Mouse (Mus musculus) adrenal gland, postnatal 10 days (tissue): ENCODE measurements around the gene Tatdn3. TPM values are rescaled to one million over a fixed set of nuclear protein-coding genes. Genes with fewer than 3 reads are reported as not detected.

Experiments used
- DNase-seq: peaks from one replicate; pipeline ENCODE4 v3.0.0; 2021; ENCODE audit warnings: mixed read lengths
- total RNA-seq, 2 experiments: library from RNA; stranded (reverse); gene quantifications; 2 replicates each; pipeline ENCODE4 v1.2.3; 2021

Gene Tatdn3
- total RNA-seq, 2 experiments from 2014 or later: 20.4 to 34.7 TPM

DNA sequence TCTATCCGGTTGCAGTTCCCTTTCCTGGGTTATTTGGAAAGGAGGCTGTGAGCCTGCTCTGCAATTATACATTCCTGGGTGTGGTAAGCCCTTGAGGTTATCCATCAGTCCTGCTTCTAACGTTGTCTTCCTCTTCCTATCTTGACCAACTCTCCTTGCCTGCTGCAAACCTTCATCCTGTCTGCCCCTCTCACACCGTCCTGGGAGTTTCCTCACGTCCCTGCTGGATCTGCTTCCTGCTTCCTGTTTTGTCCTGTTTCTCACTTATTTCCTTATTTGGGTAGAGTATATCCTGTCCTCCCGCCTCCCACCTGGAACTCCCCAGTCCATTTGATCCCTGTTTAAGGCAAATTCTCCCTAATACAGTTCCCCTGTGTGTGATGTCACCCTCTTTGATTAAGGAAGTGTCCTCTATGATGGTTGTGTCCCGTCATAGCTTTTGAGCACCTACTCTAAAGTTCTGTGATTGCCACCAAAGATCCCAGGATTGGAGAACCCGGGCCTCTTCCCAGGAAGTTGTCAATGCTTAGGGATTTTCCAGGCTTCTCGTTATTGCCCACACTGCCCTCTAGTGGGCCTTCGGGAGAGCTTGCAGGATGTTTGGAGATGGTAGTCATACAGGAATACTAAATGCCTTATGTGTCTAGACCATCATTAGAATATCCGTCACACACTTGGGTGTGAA lies 12.6 kb upstream of the Tatdn3 start:
- peak; percentile 68 for DNase-seq

DNA sequence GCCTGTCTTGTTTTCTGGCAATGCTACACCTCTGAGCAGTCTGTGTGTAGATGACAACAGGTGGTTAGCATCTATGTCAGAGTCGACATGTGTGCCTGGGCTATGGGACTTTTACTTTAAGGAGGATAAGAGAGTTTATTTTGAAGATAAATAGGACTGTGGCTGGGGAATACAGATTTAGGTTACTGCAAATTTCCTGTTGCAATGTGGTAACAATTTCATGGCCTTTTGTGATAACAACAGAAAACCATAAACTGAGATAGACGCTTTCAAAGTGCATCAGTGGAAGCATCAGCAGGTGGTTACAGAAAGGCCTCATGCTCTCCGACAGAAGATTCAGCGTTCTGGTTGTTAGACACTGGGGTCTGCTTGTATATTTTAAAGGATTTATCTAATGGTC lies 10.8 kb upstream of the Tatdn3 start:
- no peak for DNase-seq

DNA sequence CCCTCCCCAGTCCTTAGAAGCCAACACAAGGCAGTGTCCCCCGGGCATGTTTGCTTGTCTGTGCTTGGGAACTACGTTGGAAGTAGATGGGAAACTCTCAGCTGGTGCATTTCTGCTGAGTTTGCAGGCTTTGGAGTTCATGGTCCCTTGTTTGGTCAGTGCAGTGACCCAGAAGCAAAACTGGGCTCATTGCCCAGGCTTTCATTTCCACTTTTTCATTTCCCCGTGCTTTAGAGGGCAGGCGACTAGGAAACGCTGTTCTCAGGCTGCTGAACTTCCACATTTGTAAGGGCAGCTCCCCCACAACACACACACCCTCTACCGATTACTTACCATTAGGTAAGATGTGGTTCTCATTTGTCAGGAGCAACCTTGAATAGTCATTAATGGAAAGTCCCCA lies 10.3 kb upstream of the Tatdn3 start:
- peak; percentile 78 for DNase-seq

DNA sequence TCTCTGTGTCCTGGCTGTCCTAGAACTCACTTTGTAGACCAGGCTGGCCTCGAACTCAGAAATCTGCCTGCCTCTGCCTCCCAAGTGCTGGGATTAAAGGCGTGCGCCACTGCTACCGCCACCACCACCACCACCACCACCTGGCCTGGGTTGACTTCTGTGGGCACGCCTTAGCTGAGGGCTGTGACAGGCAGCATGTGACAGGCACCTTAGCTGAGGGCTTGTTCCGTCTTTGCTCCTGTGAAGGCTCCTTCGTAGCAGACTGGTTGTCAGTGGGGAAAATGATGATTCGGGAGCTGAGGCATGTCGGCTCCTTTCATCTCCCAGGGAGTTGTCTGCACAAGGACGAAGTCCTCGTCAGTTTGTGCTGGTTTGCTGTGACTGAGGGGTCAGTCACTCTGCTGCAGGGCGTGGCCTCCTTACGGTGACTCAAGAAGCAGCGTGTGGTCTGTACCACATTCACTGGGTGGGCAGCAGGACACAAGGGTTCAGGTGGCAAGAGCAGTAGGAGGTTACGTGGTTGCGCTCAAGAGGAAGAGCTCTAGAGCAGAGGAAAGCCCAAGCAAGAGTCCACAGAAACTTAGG lies 9.7 kb upstream of the Tatdn3 start:
- peak; percentile 48 for DNase-seq

DNA sequence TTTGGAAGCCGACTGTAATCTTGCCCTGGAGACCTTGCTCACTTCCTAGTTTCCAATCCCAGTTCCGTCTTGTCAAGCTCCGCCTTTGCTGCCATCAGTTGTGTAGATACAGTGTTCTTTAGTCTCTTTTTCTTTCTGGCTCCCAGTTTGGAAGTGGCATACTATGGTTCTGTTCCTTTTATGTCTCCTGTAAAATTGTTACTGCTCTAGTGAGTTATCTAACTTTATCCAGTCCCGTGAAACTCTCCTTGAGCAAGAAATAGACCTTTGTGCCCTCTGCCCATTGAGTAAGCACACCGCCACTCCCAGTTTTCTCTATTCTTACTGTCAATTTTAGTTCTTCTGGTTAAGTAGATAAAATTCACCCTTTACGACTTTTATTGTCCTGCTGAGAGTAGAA lies 8.9 kb upstream of the Tatdn3 start:
- no peak for DNase-seq

DNA sequence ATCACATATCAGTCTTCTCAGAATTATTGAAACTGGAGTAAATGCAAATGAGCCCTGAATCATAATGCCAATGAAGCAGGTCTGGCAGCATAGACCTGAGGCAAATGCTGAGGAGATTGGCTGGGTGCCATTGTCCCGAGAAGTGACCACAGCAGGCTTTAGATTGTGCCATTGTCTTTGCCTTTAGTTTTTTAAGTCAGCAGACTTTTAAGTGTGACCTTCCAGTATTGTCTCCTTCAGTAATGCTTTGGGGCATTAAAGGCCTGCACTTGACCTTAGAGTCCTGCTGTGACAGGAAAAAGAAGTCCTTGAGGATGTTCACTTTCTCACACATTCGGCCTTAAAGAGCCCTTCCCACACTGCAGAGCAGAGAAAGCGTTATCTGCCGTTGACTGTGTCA lies 7.5 kb upstream of the Tatdn3 start:
- no peak for DNase-seq

DNA sequence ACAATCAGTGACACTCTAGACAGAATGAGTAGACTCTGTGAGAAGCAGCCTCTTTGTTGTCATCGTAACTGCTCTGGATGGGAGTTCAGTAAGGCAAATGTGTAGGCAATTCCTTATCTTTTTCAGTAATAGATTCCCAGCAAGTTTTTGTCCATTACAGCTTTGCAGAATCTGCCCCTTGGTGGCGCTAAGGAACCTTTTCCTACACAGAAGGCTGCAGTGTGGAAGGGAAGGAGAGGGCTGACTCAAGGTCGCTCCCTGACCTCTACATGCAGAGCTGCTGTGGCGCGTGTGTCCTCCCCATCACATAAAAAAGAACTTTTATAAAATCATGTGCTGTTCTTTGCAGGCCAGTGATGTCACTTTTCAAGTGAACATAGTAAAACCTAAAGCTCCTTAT lies 5.6 kb upstream of the Tatdn3 start:
- DNase-seq: peak; percentile 61

DNA sequence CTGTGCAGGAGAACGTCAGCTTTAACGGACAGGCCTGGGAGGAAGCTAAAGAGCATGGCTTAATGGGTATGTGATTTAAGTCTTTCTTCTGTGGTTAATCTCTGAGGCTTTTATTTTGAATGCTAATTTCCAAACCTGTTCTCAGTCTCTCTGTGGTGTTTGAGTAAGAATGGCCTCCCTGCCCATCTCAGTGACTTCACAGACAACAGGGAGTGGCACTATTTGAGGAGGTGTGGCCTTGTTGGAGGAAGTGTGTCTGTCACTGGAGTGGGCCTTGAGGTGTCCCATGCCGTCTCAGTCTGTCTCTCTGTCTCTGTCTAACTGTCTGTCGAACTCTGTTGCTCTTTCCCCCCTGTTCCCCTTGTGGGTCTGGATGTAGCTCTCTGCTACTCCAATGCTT lies 2.5 kb upstream of the Tatdn3 start:
- no peak for DNase-seq

DNA sequence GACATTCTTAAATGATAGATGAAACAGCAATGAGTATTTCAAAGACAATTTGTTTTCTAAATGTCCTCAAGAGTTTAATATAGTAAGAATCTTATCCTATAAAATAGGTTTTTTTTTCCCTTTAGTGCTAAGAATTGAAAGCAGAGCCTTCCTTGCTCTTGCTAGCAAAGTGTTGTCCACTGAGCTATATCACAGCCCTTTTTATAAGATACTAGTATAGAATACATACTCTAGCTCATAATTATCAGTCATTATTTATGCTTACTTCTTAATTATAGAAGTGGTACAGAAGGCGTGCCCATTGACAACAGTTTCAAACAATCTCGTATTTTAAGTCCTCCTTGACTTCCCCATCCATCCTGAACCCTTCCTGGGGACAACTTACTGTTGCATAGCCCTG lies 1.8 kb upstream of the Tatdn3 start:
- no peak for DNase-seq

DNA sequence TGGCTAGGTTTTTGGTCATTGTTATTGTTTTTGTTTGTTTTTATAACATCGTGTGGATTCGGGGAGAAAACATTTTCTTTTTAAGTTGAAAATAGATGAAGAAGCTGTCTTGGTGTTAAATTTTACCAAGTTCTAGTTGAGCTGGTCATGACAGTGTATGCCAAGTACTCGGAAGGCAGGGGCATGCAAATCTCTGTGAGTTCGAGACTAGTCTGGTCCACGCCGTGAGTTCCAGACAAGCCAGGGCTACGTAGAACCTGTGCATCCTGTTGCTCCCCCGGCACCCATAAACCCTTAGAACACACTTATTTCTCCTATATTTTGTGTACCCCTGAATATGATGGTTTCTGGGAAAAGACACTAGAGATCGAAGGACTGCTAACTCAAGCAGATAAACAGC lies 968 bp upstream of the Tatdn3 start:
- DNase-seq: no peak

DNA sequence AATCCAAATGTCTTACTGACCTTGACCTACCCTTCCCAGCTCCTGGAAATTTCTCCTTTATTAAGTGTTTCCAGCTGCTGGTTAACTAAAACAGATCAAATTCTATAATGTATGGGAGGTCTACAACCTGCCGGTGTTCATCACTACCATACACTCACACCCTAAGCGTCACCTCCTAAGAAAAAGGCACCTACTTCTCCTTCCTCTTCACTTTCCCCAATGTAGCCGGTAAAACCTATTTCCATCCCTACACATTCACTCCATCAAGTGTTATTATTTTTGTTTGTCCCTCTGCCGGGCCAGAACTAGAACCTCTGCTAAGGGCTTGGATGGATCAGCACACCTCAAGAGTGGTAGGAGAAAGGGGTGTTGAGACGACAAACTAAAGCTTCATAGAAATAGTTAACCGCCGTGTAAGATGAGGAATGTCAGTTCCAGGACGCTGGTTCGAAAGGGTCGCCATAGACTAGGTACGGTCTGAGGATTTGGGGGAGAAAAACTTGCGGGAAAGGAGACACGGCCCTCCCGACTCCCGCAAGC lies 421 bp downstream of the Tatdn3 start:
- DNase-seq: no peak

DNA sequence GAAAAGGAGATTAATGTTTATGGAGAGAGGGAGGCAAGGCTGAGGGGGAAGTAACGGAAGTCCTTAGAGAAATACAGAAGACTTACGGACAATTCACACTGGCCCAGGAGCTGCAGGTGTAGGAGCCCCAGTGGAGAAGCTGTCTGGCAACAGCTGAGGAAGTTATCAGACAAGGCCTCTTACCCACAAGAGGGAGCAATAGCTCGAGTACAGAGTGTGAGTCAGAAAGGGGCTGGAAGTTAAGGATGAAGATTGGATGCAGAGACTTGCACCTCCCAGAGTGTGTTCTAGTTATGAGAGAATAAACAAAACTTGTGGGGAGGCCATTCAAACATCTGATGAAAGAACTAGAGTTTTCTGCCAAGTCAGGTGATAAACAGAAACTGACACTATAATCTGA lies 5.3 kb downstream of the Tatdn3 start:
- no peak for DNase-seq

DNA sequence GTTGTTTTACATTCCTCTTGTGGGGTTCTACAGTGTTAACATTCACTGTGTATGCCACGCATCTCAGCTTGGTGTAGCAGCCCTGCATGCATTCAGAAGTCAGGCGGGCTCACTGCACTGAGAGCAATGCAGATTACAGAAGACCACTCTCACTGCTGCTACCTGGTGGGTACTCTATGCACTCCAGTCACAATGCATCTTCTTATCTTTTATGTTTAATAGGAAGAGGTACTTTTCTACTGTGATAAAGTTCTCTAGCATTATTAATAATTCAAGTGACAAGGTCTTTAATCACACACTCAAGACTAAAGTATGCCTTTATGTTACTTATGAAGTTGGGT lies 7.2 kb downstream of the Tatdn3 start:
- no peak for DNase-seq

DNA sequence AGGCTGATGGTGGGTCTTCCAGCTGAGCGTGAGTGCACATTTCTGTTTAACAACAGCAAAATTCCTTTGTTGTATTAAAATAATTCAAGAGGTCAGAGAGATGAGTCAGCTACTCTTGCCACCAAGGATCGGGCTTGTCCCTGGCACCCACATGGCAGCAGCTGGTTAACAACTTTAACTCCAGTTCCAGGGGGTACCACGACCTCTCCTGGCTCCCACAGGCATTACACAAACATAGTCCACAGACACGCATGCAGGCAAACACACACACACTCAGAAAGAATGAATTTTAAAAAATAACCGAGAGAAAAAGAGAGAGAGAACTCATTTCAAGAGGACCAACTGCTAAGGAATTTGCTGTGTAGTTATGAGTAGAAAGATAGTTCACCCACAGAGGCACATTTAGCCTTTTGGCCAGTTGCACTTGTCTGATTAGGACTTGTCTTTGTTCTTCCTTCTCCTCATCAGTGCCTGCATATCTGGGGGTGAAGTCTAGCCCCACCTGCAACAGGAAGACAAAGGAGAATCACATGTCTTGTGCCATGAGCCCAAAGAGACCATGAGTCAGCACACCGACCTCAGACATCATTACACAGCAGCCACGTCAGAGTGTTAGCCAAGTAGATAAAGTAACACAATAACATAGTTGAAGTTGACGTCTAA lies 7.7 kb downstream of the Tatdn3 start:
- DNase-seq: peak; percentile 44

DNA sequence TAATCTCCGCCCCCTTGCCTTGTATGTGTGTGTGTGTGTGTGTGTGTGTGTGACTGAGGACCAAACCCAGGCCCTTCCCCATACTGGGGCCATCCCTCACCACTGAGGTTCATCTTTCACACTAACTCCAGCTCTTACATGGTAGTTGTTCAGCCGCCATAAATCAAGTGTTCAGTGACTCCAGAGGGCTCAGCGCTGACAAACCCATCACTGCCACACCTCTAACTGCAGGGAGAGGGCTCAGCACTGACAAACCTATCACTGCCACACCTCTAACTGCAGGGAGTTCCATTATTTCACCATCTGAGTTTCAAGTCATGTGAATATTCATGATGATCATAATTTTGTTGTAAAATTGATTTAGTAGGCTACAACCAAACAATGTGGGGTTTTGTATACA lies 9.2 kb downstream of the Tatdn3 start:
- DNase-seq: no peak

DNA sequence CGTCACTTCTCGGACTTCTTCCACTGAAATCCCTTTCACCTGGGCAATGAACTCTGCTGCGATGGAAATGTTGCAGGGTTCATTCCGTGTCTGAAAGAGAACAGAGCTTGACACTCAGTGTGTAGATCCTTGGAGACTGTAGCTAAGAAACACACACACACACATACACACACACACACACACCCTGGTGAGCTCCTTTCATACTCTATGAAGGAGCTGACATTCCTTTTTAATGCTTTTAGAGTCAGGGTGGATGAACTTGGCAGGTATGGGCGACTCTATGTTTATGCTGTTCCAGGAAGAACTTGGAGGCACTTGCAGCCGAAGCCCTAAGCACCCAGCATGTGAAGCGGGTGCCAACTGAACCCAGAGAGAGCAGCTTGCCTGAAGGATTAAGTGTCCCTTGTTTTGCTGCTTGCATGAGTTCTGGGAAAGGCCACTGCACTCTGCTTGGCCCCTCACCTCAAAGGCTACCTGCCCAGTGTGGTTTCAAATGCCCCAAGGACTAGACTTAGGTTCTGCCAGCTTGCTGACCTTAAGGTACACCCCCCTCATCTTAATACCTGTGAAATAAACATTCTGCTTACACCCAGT lies 16.4 kb downstream of the Tatdn3 start:
- DNase-seq: peak; percentile 51

DNA sequence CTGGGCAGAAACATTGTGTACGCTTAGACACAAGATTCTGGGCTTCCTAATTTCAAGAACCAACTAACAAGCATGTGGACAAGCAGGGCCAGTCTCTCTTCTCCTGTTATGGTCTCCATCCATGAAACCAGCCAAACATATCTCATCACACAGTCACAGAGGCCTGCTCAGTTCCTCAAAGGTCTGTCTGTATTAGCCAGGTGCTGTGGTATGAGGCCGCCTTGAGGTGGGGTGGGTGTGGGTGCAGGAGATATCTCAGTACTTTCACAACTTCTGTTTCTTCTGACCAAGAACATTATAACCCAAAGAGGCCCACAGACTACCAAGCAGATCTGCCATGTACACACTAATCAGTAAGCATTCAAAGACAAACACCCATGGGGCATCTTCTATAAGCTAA lies 17.5 kb downstream of the Tatdn3 start:
- no peak for DNase-seq

DNA sequence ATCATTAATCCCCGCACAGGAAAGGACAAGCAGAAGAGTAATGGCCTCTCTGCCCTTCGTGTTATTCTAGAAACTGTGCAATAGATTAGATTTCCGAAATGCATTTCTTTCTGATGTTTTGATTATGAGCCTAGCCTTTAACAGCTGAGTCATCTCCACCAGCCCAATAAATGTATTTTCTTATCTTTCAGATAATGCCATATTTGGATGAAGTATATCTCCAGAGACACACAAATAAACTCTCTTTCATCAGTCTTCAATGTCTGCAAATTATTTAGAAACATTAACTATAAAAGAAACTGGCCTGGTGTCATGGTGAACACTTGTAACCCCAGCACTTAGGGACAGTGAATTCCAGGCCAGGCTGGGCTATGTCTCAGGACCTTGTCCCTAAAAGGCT lies 20.0 kb downstream of the Tatdn3 start:
- DNase-seq: no peak

DNA sequence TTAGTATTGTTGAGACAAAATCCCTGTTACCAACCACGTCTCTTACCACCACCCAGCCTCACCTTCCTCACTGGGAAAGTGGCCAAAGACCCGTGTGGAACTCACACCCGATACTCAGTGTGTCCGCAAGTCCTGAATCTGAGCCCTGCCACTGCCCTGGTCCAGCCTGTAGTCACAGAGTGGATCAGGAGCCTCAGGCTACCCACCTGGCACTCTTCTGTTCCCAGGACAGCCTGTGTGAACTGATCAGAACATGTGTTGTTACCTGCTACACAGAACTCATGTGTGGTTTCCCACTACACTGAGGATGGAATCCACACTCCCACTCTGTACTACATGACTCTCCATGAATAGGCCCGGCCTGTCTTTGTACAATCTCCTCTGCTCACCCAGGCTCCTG lies 20.6 kb downstream of the Tatdn3 start:
- DNase-seq: no peak

DNA sequence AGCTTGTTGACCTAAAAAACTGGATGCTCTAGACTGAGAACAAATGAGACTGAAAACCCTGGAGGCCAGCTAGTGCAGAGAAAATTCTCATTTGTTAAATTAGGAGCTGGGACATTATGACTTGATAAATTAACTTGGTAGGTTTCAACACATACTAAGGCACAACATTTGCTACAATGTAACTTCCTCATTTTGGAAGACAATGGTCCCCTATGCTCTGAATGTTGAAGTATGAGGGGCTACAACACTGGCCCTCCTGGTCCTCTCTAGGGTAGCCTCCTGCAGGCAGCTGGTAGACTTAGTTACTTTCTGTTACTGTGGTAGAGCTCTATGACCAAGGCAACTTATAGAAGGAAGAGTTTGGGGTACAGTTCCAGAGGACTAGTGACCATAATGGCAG lies 21.4 kb downstream of the Tatdn3 start:
- DNase-seq: no peak

DNA sequence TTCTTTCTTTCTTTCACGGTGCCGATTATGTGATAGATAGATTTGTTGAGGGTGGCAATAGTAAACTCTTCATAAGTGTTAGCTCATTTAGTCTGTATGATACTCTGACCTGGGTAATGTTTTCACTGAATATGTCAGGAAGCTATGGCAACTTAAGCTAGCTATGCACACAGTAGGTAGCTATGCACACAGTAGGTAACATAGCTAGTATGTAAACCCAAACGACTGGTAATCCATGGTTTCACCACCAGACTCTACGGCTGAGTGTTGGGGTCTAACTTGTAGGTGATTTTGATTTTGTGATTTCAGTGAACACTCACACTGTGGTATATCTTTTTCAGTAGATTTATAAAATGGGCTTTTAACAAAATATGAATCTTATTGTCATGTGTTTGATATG lies 24.7 kb downstream of the Tatdn3 start:
- no peak for DNase-seq

DNA sequence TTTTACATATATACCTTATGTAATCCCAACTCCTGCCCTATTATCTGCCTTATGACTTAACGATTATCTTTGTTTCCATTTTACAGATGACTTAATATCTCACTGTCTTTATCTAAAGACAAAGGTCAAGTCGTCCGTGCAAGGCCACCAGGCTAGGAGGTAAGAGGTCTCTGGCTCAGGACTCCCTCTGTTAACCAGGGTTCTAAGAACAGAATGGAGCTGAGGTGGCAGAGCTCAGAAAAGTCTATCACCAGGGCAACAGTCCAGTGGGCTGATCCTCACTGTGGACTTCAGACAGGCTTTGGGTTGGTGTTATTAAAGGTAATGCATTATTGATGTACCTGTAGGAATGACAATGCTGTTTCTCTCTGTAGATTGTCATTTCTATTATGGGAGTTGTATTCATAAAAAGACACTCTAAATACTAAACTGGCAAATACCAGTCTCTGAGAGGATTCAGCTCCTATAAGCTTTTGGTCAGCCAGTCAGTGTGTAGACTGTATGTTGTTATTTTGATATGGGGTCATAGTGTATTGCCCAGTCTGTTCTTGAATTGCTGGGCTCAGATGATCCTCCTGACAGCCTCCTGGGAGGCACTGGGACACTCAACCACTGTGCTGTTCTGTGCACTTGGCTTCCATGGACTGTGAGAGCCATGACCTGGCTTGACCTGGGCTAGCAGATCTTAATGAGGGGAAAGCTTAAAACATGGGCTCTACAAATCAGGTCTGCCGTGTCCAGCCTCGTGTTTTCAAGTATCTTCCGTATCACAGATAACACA lies 26.0 kb downstream of the Tatdn3 start, which contains the start of gene Spata45:
Gene Spata45, plus strand, starts transcription at position 86 of the 781 bp plus-strand sequence.
- no peak for DNase-seq

DNA sequence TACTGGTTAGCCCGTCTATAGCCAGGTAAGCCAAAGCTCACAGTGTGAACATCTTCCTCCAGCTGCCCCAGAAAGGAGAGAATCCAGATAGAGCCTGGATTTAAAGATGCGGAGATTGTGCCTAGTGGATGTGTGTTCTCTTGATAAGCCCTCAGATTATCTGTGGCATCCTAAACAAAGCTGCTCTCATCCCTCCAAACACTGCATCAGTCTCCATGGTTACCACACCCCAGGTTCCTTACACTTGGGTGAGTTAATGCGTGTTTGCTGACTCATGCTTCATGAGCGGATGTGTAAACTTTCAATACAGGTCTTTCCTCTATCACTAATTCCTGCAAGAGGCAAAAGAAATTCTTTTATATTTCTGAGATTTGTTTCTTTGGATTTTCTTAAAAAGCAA lies 27.1 kb downstream of the Tatdn3 start:
- DNase-seq: no peak
